Comparison of ENCODE assay signal across 7 mouse cellular contexts in the genomic region with DNA sequence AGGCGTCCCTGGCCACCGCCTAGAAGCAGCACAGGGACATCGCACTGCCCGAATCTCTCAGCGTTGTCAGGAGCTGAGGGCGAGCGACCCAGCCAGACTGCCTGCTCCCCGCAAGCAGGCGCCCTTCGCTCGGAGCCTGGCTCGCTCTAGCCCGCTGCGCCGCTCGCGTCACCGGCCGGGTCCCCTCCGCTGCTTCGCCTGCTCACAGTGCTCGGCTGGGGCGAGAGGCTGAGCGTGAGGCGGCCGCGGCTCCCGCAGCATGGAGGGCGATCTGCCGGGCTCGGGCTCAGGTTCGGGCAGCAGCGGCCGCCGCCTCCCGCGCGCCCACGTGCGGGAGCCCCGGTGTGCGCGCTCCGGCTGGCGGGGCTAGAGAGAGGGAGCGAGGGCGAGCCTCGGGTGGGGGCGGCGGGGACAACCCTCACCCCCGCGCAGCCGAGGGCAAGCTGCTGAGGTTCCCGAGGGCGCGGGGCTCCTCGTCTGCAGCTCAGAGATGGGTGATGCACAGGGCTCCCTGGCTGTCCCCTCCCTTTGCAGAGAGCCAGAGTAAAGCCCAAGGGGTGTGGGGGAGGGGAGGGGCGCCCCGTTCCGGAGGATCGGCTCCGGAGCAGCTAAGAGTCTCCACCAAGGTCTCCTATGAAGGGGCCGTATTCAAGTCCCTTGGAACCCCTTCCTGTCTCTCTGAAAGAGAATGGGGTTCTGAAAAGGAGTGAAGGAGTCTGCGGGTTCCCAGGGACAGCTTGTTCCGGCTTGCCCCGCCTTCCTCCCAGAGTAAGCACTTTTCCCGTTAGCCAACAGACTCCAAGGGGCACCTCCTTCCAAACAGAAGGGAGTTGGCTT. TPM values are rescaled to one million over a fixed set of nuclear protein-coding genes. Genes with fewer than 3 reads are reported as not detected.
A peak's percentile ranks its signal among the peaks of the same experiment; 100 is the strongest.
DNase-seq lines count a peak whose midpoint lies in the region; ATAC-seq and TF ChIP-seq lines count a peak whose summit lies in the region.

Gene Sgcd, minus strand, starts transcription at position 273 of the 837 bp plus-strand sequence.

- under 1% methylated on average over 54 of the region's 67 CpGs for WGBS in intestine, embryonic 16.5 days
- WGBS in limb, embryonic 12.5 days: under 1% methylated on average over 65 of the region's 67 CpGs
- under 1% methylated on average over 62 of the region's 67 CpGs for WGBS in neural tube, embryonic 13.5 days

- no peak for TF ChIP-seq CTCF in bone marrow macrophage, adult 2 months (IDR thresholded peaks at IDR 0.05; ENCODE audit: low read depth, low read length)

- DNase-seq in embryo, embryonic 9.5 days (ENCODE audit: extremely low spot score): peak; percentile 68
- no peak for DNase-seq in gonadal fat pad, adult 2 months (ENCODE audit: low read depth)

- H3K27ac ChIP-seq in bone marrow macrophage, adult 2 months (ENCODE audit: insufficient read depth, low read depth, low read length): no peak within 1 kb of the TSS
- H3K27ac ChIP-seq in intestine, embryonic 16.5 days (ENCODE audit: low read length): no peak within 1 kb of the TSS
- no peak within 1 kb of the TSS for H3K27ac ChIP-seq in limb, embryonic 12.5 days
- peak within 1 kb of the TSS; percentile 78 for H3K27ac ChIP-seq in neural tube, embryonic 13.5 days (replicated peaks)

- peak within 1 kb of the TSS; percentile 33 for H3K4me3 ChIP-seq in bone marrow macrophage, adult 2 months (ENCODE audit: insufficient read depth, low read length)
- peak within 1 kb of the TSS; percentile 61 for H3K4me3 ChIP-seq in intestine, embryonic 16.5 days (ENCODE audit: low read length)
- peak within 1 kb of the TSS; percentile 65 for H3K4me3 ChIP-seq in limb, embryonic 12.5 days (replicated peaks)
- peak within 1 kb of the TSS; percentile 73 for H3K4me3 ChIP-seq in neural tube, embryonic 13.5 days

- H3K27me3 ChIP-seq in intestine, embryonic 16.5 days (replicated peaks; ENCODE audit: control insufficient read depth, insufficient read depth, low read length): peaks cover 31% of the 10 kb centered on the region
- H3K27me3 ChIP-seq in limb, embryonic 12.5 days: peaks cover 53% of the 10 kb centered on the region
- H3K27me3 ChIP-seq in neural tube, embryonic 13.5 days: peaks cover 36% of the 10 kb centered on the region

- H3K36me3 ChIP-seq in intestine, embryonic 16.5 days (ENCODE audit: control insufficient read depth, insufficient read depth, low read length): no peaks in the 10 kb centered on the region
- H3K36me3 ChIP-seq in limb, embryonic 12.5 days: no peaks in the 10 kb centered on the region
- H3K36me3 ChIP-seq in neural tube, embryonic 13.5 days: no peaks in the 10 kb centered on the region

- H3K9me3 ChIP-seq in intestine, embryonic 16.5 days (ENCODE audit: control insufficient read depth, low read length): no peaks in the 10 kb centered on the region
- H3K9me3 ChIP-seq in limb, embryonic 12.5 days: no peaks in the 10 kb centered on the region
- H3K9me3 ChIP-seq in neural tube, embryonic 13.5 days: no peaks in the 10 kb centered on the region

- no peak for TF ChIP-seq POLR2A in bone marrow macrophage, adult 2 months (IDR thresholded peaks at IDR 0.05; ENCODE audit: borderline replicate concordance, low read depth, low read length)

- no peaks in the 10 kb centered on the region for H3K4me1 ChIP-seq in bone marrow macrophage, adult 2 months (ENCODE audit: control insufficient read depth, insufficient read depth, low read length)
- H3K4me1 ChIP-seq in intestine, embryonic 16.5 days (ENCODE audit: control insufficient read depth, insufficient read depth, low read length): 0 out of 2 replicates have a peak, but pooled peaks cover 4% of the 10 kb centered on the region
- peaks cover 10% of the 10 kb centered on the region; the same call in 1 of the 2 replicates for H3K4me1 ChIP-seq in limb, embryonic 12.5 days (replicated peaks)
- peaks cover 15% of the 10 kb centered on the region for H3K4me1 ChIP-seq in neural tube, embryonic 13.5 days (replicated peaks)

- peak; percentile 87 for ATAC-seq in intestine, embryonic 16.5 days
- peak; percentile 86 for ATAC-seq in limb, embryonic 12.5 days (ENCODE audit: insufficient number of reproducible peaks, insufficient read depth, low FRiP score, low TSS enrichment, low read depth)
- ATAC-seq in neural tube, embryonic 13.5 days (ENCODE audit: low read depth): peak; percentile 93
- no peak for ATAC-seq in monocyte, adult 5-6 weeks (replicated peaks; ENCODE audit: insufficient number of reproducible peaks, low FRiP score, low TSS enrichment, poor library complexity, severe bottlenecking)

- H3K4me2 ChIP-seq in intestine, embryonic 16.5 days (ENCODE audit: low read depth, low read length): peak within 1 kb of the TSS; percentile 97
- peak within 1 kb of the TSS; percentile 95 for H3K4me2 ChIP-seq in limb, embryonic 12.5 days
- H3K4me2 ChIP-seq in neural tube, embryonic 13.5 days: peak within 1 kb of the TSS; percentile 82

- H3K9ac ChIP-seq in intestine, embryonic 16.5 days (ENCODE audit: low read depth, low read length): peak within 1 kb of the TSS; percentile 66
- peak within 1 kb of the TSS; percentile 71 for H3K9ac ChIP-seq in limb, embryonic 12.5 days (replicated peaks)
- H3K9ac ChIP-seq in neural tube, embryonic 13.5 days: peak within 1 kb of the TSS; percentile 85

RNA-seq across cellular contexts. Expression of gene Sgcd, which starts in this region (rescaled TPM):
- polyA plus RNA-seq in bone marrow macrophage, adult 2 months (2012; ENCODE audit: insufficient read depth, insufficient read length, missing spikeins): not detected in 2 replicates
- polyA plus RNA-seq in gonadal fat pad, adult 2 months (2012; rRNA removed): 6.4 and 10.4 TPM in 2 replicates
- polyA plus RNA-seq in intestine, embryonic 16.5 days (2015; fragmentation: Nextera tagmentation; extraction: Ambion mirVana): 1.4 and 1.9 TPM in 2 replicates
- 9.1 and 9.8 TPM in 2 replicates for polyA plus RNA-seq in limb, embryonic 12.5 days (2016; fragmentation: Nextera tagmentation; extraction: Ambion mirVana)
- polyA plus RNA-seq in neural tube, embryonic 13.5 days (2015; fragmentation: Nextera tagmentation; extraction: Ambion mirVana): 2.9 and 3.0 TPM in 2 replicates
- total RNA-seq in monocyte, adult 5-6 weeks (2017): not detected in 3 replicates
